Mouse (Mus musculus) left cerebral cortex, adult 11 months (tissue): ENCODE measurements around the gene Atp2b1.
A peak's percentile ranks its signal among the peaks of the same experiment; 100 is the strongest.

Experiments
- DNase-seq: peaks from one replicate; pipeline ENCODE4 v3.0.0; 2022; ENCODE audit warnings: low spot score

Gene Atp2b1

GRCm38 (mm10) chr10:98916011-98916780 lies 2.0 kb downstream of the Atp2b1 start:
- no peak for DNase-seq

GRCm38 (mm10) chr10:98916781-98917340 lies 2.7 kb downstream of the Atp2b1 start:
- no peak for DNase-seq

- DNase-seq: no peak
Observed at GRCm38 (mm10) chr10:98925081-98925480, 10.9 kb downstream of the Atp2b1 start.

- no peak for DNase-seq
Observed at GRCm38 (mm10) chr10:98926991-98927390, 12.8 kb downstream of the Atp2b1 start.

- DNase-seq: no peak
Observed at GRCm38 (mm10) chr10:98929444-98929843, 15.2 kb downstream of the Atp2b1 start.

- DNase-seq: no peak
Observed at GRCm38 (mm10) chr10:98930143-98930542, 15.9 kb downstream of the Atp2b1 start.

- no peak for DNase-seq
Observed at GRCm38 (mm10) chr10:98940137-98940536, 25.9 kb downstream of the Atp2b1 start.

- no peak for DNase-seq
Observed at GRCm38 (mm10) chr10:98940799-98941198, 26.6 kb downstream of the Atp2b1 start.

- no peak for DNase-seq
Observed at GRCm38 (mm10) chr10:98941991-98942390, 27.8 kb downstream of the Atp2b1 start.

- DNase-seq: no peak
Observed at GRCm38 (mm10) chr10:98942999-98943398, 28.8 kb downstream of the Atp2b1 start.

- DNase-seq: no peak
Observed at GRCm38 (mm10) chr10:98943894-98944293, 29.7 kb downstream of the Atp2b1 start.

GRCm38 (mm10) chr10:98946031-98946791 lies 32.0 kb downstream of the Atp2b1 start:
- DNase-seq: no peak

GRCm38 (mm10) chr10:98947206-98947605 lies 33.0 kb downstream of the Atp2b1 start:
- no peak for DNase-seq

- no peak for DNase-seq
Observed at GRCm38 (mm10) chr10:98948096-98948495, 33.9 kb downstream of the Atp2b1 start.

- DNase-seq: no peak
Observed at GRCm38 (mm10) chr10:98949750-98950149, 35.5 kb downstream of the Atp2b1 start.

GRCm38 (mm10) chr10:98951286-98952270 lies 37.4 kb downstream of the Atp2b1 start:
- DNase-seq: no peak

- DNase-seq: no peak
Observed at GRCm38 (mm10) chr10:98954230-98954993, 40.2 kb downstream of the Atp2b1 start.

GRCm38 (mm10) chr10:98956124-98956523 lies 41.9 kb downstream of the Atp2b1 start:
- DNase-seq: no peak

- DNase-seq: no peak
Observed at GRCm38 (mm10) chr10:98958752-98959151, 44.5 kb downstream of the Atp2b1 start.

GRCm38 (mm10) chr10:98959385-98959784 lies 45.2 kb downstream of the Atp2b1 start:
- peak; percentile 75 for DNase-seq

- DNase-seq: no peak
Observed at GRCm38 (mm10) chr10:98960911-98961310, 46.7 kb downstream of the Atp2b1 start.
